Mouse (Mus musculus) forebrain, embryonic 14.5 days (tissue): ENCODE measurements around the gene Agps. TPM values are rescaled to one million over a fixed set of nuclear protein-coding genes. Genes with fewer than 3 reads are reported as not detected.

Source experiments
- ATAC-seq: fragments of 200-750 bp; cut with Nextera tagmentation; 2 replicates; pipeline ENCODE4 v1.8.0; 2017; ENCODE audit warnings: mild to moderate bottlenecking, moderate library complexity
- DNase-seq: peaks from one replicate; pipeline ENCODE4 v3.0.0-alpha.2; 2015; ENCODE audit warnings: low spot score
- H3K27ac ChIP-seq: fragments of 300-500 bp; sonication (generic); 2 replicates; pipeline ENCODE4 v1.5.1; 2014; ENCODE audit warnings: low read depth, mild to moderate bottlenecking, control low read depth, low read length, moderate library complexity
- H3K27me3 ChIP-seq: fragments of 300-500 bp; sonication (generic); replicated peaks from 2 replicates; pipeline ENCODE4 v1.6.1; 2014; ENCODE audit warnings: low read length, control low read depth, mixed read lengths; ENCODE audit not compliant: control insufficient read depth, insufficient read depth
- H3K36me3 ChIP-seq: fragments of 300-500 bp; sonication (generic); 2 replicates; pipeline ENCODE4 v1.6.1; 2014; ENCODE audit warnings: low read length, control low read depth; ENCODE audit not compliant: control insufficient read depth, insufficient read depth
- H3K4me1 ChIP-seq: fragments of 300-500 bp; sonication (generic); 2 replicates; pipeline ENCODE4 v1.6.1; 2014; ENCODE audit warnings: antibody characterized with exemption, low read length, control low read depth; ENCODE audit not compliant: control insufficient read depth, insufficient read depth
- H3K4me2 ChIP-seq: fragments of 300-500 bp; sonication (generic); 2 replicates; pipeline ENCODE4 v1.6.1; 2014; ENCODE audit warnings: mild to moderate bottlenecking, control low read depth, low read length
- H3K4me3 ChIP-seq: fragments of 300-500 bp; sonication (generic); 2 replicates; pipeline ENCODE4 v1.5.1; 2014; ENCODE audit warnings: low read depth, low read length, control low read depth
- H3K9ac ChIP-seq: fragments of 300-500 bp; sonication (generic); 2 replicates; pipeline ENCODE4 v1.6.1; 2014; ENCODE audit warnings: mild to moderate bottlenecking, low read length, control low read depth, moderate library complexity
- H3K9me3 ChIP-seq: fragments of 300-500 bp; sonication (generic); replicated peaks from 2 replicates; pipeline ENCODE4 v1.6.1; 2016; ENCODE audit warnings: low read length, control low read depth, mixed read lengths; ENCODE audit not compliant: control insufficient read depth
- WGBS: fragments of 180-500 bp; shearing (Covaris S2); extraction: QIAGEN DNeasy Blood & Tissue Kit; methylation state at CpG from one replicate; pipeline ENCODE4 v1.1.7; 2014; 5-methylcytosine and 5-hydroxymethylcytosine counted together
- polyA plus RNA-seq: library from polyadenylated mRNA; unstranded; fragments of >200 nt; fragmentation: Nextera tagmentation; extraction: Ambion mirVana; gene quantifications from 2 replicates; pipeline ENCODE4 v1.2.1, GENCODE M21; 2014

Gene Agps
- polyA plus RNA-seq, 1 experiment from 2014 or later: 18.5 TPM

- Histone ChIP-seq H3K4me3 (no peak overlapping the region), H3K36me3 (no peaks in the 10 kb centered on the region), H3K9me3 (no peaks in the 10 kb centered on the region), H3K27me3 (no peaks in the 10 kb centered on the region), H3K4me1 (no peaks in the 10 kb centered on the region), H3K27ac (no peak overlapping the region), H3K9ac (no peak overlapping the region), H3K4me2 (no peak overlapping the region)
- WGBS: 92% methylated on average over 6 of the region's 6 CpGs
- ATAC-seq: no peak
- no peak for DNase-seq
Measured at GRCm38 (mm10) chr2:75805767-75806166, 26.2 kb upstream of the Agps start.

- ATAC-seq: no peak
- no peaks in the 10 kb centered on the region for H3K36me3 ChIP-seq
- DNase-seq: no peak
- no peak overlapping the region for H3K4me2 ChIP-seq
- no peak overlapping the region for H3K9ac ChIP-seq
- 96% methylated on average over 3 of the region's 3 CpGs for WGBS
- H3K4me1 ChIP-seq: no peaks in the 10 kb centered on the region
- no peaks in the 10 kb centered on the region for H3K27me3 ChIP-seq
- H3K4me3 ChIP-seq: no peak overlapping the region
- no peak overlapping the region for H3K27ac ChIP-seq
- H3K9me3 ChIP-seq: no peaks in the 10 kb centered on the region
Measured at GRCm38 (mm10) chr2:75806891-75807290, 25.1 kb upstream of the Agps start.

- 95% methylated on average over 5 of the region's 5 CpGs for WGBS
- no peaks in the 10 kb centered on the region for H3K27me3 ChIP-seq
- no peak overlapping the region for H3K27ac ChIP-seq
- no peak for DNase-seq
- H3K9ac ChIP-seq: no peak overlapping the region
- no peak overlapping the region for H3K4me2 ChIP-seq
- H3K36me3 ChIP-seq: no peaks in the 10 kb centered on the region
- no peaks in the 10 kb centered on the region for H3K9me3 ChIP-seq
- no peaks in the 10 kb centered on the region for H3K4me1 ChIP-seq
- ATAC-seq: no peak
- no peak overlapping the region for H3K4me3 ChIP-seq
Measured at GRCm38 (mm10) chr2:75807460-75807859, 24.5 kb upstream of the Agps start.

GRCm38 (mm10) chr2:75814880-75815279 lies 17.1 kb upstream of the Agps start:
- no peak overlapping the region for H3K9ac ChIP-seq
- H3K27me3 ChIP-seq: no peaks in the 10 kb centered on the region
- no peak for ATAC-seq
- no peaks in the 10 kb centered on the region for H3K36me3 ChIP-seq
- H3K4me3 ChIP-seq: no peak overlapping the region
- H3K27ac ChIP-seq: no peak overlapping the region
- WGBS: 86% methylated on average over 13 of the region's 13 CpGs
- no peaks in the 10 kb centered on the region for H3K9me3 ChIP-seq
- no peaks in the 10 kb centered on the region for H3K4me1 ChIP-seq
- no peak overlapping the region for H3K4me2 ChIP-seq
- no peak for DNase-seq

- 84% methylated on average over 8 of the region's 8 CpGs for WGBS
- no peak for ATAC-seq
- H3K4me1 ChIP-seq: no peaks in the 10 kb centered on the region
- H3K9ac ChIP-seq: no peak overlapping the region
- no peaks in the 10 kb centered on the region for H3K9me3 ChIP-seq
- H3K4me3 ChIP-seq: no peak overlapping the region
- H3K36me3 ChIP-seq: no peaks in the 10 kb centered on the region
- H3K27ac ChIP-seq: no peak overlapping the region
- no peak overlapping the region for H3K4me2 ChIP-seq
- DNase-seq: no peak
- H3K27me3 ChIP-seq: no peaks in the 10 kb centered on the region
Measured at GRCm38 (mm10) chr2:75815521-75815920, 16.5 kb upstream of the Agps start.

- WGBS: 91% methylated on average over 6 of the region's 6 CpGs
Measured at GRCm38 (mm10) chr2:75816673-75817072, 15.3 kb upstream of the Agps start.

GRCm38 (mm10) chr2:75818719-75819118 lies 13.3 kb upstream of the Agps start:
- no peak for ATAC-seq
- no peaks in the 10 kb centered on the region for H3K36me3 ChIP-seq
- H3K4me1 ChIP-seq: no peaks in the 10 kb centered on the region
- 87% methylated on average over 7 of the region's 7 CpGs for whole genome bisulfite sequencing
- no peak overlapping the region for H3K9ac ChIP-seq
- H3K27ac ChIP-seq: no peak overlapping the region
- H3K9me3 ChIP-seq: no peaks in the 10 kb centered on the region
- DNase-seq: no peak
- no peak overlapping the region for H3K4me2 ChIP-seq
- no peak overlapping the region for H3K4me3 ChIP-seq
- no peaks in the 10 kb centered on the region for H3K27me3 ChIP-seq

More at GRCm38 (mm10) chr2:75816673-75817072, 15.3 kb upstream of the Agps start:
- ATAC-seq: no peak
- Histone ChIP-seq H3K4me1 (no peaks in the 10 kb centered on the region), H3K27ac (no peak overlapping the region), H3K36me3 (no peaks in the 10 kb centered on the region), H3K4me2 (no peak overlapping the region), H3K4me3 (no peak overlapping the region), H3K9me3 (no peaks in the 10 kb centered on the region), H3K27me3 (no peaks in the 10 kb centered on the region), H3K9ac (no peak overlapping the region)
- DNase-seq: no peak

- Histone ChIP-seq H3K27ac (no peak overlapping the region), H3K27me3 (no peaks in the 10 kb centered on the region), H3K9me3 (no peaks in the 10 kb centered on the region), H3K4me2 (no peak overlapping the region), H3K4me3 (no peak overlapping the region), H3K9ac (no peak overlapping the region), H3K36me3 (no peaks in the 10 kb centered on the region), H3K4me1 (no peaks in the 10 kb centered on the region)
- DNase-seq (no peak), ATAC-seq (no peak)
- WGBS: 86% methylated on average over 3 of the region's 3 CpGs
Measured at GRCm38 (mm10) chr2:75819796-75820195, 12.2 kb upstream of the Agps start.

- Histone ChIP-seq H3K4me3 (no peak overlapping the region), H3K9me3 (no peaks in the 10 kb centered on the region), H3K36me3 (no peaks in the 10 kb centered on the region), H3K27ac (no peak overlapping the region), H3K9ac (no peak overlapping the region), H3K27me3 (no peaks in the 10 kb centered on the region), H3K4me1 (no peaks in the 10 kb centered on the region), H3K4me2 (no peak overlapping the region)
- ATAC-seq: no peak
- 93% methylated on average over 13 of the region's 13 CpGs for WGBS
- DNase-seq: no peak
Measured at GRCm38 (mm10) chr2:75821971-75822751, 9.8 kb upstream of the Agps start.
